Mouse (Mus musculus) bone marrow, adult 2 months (tissue): Measurements from ENCODE around the gene Slc48a1.

ENCODE experiments used
- CTCF ChIP-seq: fragments of 200-500 bp; IDR thresholded peaks from 2 replicates; pipeline ENCODE4 v1.5.1; 2011; ENCODE audit warnings: low read length, control low read depth; ENCODE audit not compliant: control insufficient read depth, insufficient read depth
- POLR2A ChIP-seq: fragments of 200-500 bp; IDR thresholded peaks from 2 replicates; pipeline ENCODE4 v1.6.1; 2011; ENCODE audit warnings: low read depth, mild to moderate bottlenecking, control low read depth, low read length, borderline replicate concordance; ENCODE audit not compliant: control insufficient read depth

DNA sequence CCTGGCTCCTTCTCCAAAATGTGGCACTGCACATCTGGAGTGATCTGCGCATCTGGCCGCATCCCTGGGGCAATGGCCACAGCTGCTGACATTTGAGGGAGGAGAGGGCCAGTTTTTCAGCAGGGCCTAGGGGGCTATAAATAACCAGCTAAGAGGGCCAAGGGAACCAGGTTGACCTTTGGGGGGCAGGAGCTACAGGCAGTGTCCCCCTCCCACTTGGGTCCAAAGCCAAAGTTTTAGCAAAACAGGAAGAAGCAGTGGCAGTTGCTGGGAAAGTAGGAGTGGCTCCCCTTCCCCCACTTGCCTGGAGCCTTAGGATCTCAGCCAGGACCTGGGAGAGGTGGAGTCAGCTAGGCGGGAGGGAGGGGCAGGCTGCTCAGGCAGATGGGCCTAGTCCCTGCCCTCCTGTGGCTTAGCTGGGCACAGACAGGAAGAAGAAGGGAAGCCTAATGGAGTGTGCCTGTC is 61.7 kb downstream of the Slc48a1 start:
- TF ChIP-seq CTCF (no peak), POLR2A (no peak)
